Mouse (Mus musculus) heart, embryonic 12.5 days (tissue): ENCODE measurements at regions not wholly inside any gene's neighbourhood (a gene's known extent, or its start where the extent isn't known, plus 50 kb on each side); places are given as distances from the start of the nearest gene placed in this dataset.
A peak's percentile ranks its signal among the peaks of the same experiment; 100 is the strongest.

ENCODE experiments used
- ATAC-seq: fragments of 200-750 bp; cut with Nextera tagmentation; 2 replicates; pipeline ENCODE4 v1.8.0; 2017; ENCODE audit warnings: moderate TSS enrichment, moderate library complexity; ENCODE audit not compliant: insufficient number of reproducible peaks, low FRiP score
- H3K27ac ChIP-seq: fragments of 300-500 bp; sonication (generic); 2 replicates; pipeline ENCODE4 v1.5.1; 2016; ENCODE audit warnings: mild to moderate bottlenecking, moderate library complexity; ENCODE audit not compliant: poor library complexity, severe bottlenecking
- H3K27me3 ChIP-seq: fragments of 300-500 bp; sonication (generic); replicated peaks from 2 replicates; pipeline ENCODE4 v1.6.1; 2016; ENCODE audit warnings: mild to moderate bottlenecking, moderate library complexity
- H3K36me3 ChIP-seq: fragments of 300-500 bp; sonication (generic); 2 replicates; pipeline ENCODE4 v1.6.1; 2016; ENCODE audit warnings: mild to moderate bottlenecking, moderate library complexity
- H3K4me1 ChIP-seq: fragments of 300-500 bp; sonication (generic); replicated peaks from 2 replicates; pipeline ENCODE4 v1.6.1; 2016; ENCODE audit warnings: mild to moderate bottlenecking
- H3K4me2 ChIP-seq: fragments of 300-500 bp; sonication (generic); 2 replicates; pipeline ENCODE4 v1.6.1; 2016; ENCODE audit warnings: mild to moderate bottlenecking, moderate library complexity
- H3K4me3 ChIP-seq: fragments of 300-500 bp; sonication (generic); 2 replicates; pipeline ENCODE4 v1.5.1; 2016; ENCODE audit warnings: mild to moderate bottlenecking
- H3K9ac ChIP-seq: fragments of 300-500 bp; sonication (generic); 2 replicates; pipeline ENCODE4 v1.6.1; 2016; ENCODE audit warnings: mild to moderate bottlenecking, moderate library complexity
- H3K9me3 ChIP-seq: fragments of 300-500 bp; sonication (generic); replicated peaks from 2 replicates; pipeline ENCODE4 v1.6.1; 2016; ENCODE audit warnings: mild to moderate bottlenecking, moderate library complexity
- WGBS: fragments of 180-500 bp; shearing (Covaris S2); methylation state at CpG from one replicate; pipeline ENCODE4 v1.1.7; 2016; 5-methylcytosine and 5-hydroxymethylcytosine counted together

- H3K4me3 ChIP-seq: no peak overlapping the region
- ATAC-seq: no peak
- H3K9me3 ChIP-seq: no peaks in the 10 kb centered on the region
- H3K4me2 ChIP-seq: no peak overlapping the region
- no peak overlapping the region for H3K27ac ChIP-seq
- H3K36me3 ChIP-seq: no peaks in the 10 kb centered on the region
- H3K27me3 ChIP-seq: no peaks in the 10 kb centered on the region
- peaks cover 20% of the 10 kb centered on the region for H3K4me1 ChIP-seq
- no peak overlapping the region for H3K9ac ChIP-seq
- WGBS: 87% methylated on average over 8 of the region's 8 CpGs
Observed at GRCm38 (mm10) chr13:60417015-60417414, 184.7 kb upstream of the Dapk1 start.

- no peak for ATAC-seq
- H3K27ac ChIP-seq: no peak overlapping the region
Observed at GRCm38 (mm10) chr13:60417436-60418158, 184.2 kb upstream of the Dapk1 start.

GRCm38 (mm10) chr13:60420386-60420785, 181.4 kb upstream of the Dapk1 start:
- Histone ChIP-seq H3K4me3 (no peak overlapping the region), H3K9me3 (no peaks in the 10 kb centered on the region), H3K9ac (no peak overlapping the region), H3K36me3 (no peaks in the 10 kb centered on the region), H3K27ac (no peak overlapping the region), H3K4me2 (no peak overlapping the region), H3K4me1 (peaks cover 20% of the 10 kb centered on the region), H3K27me3 (no peaks in the 10 kb centered on the region)
- 0 out of 2 replicates have a peak, but pooled peaks have one; percentile 17 for ATAC-seq
- 64% methylated on average over 7 of the region's 7 CpGs for WGBS

More at GRCm38 (mm10) chr13:60417436-60418158, 184.2 kb upstream of the Dapk1 start:
- Histone ChIP-seq H3K27me3 (no peaks in the 10 kb centered on the region), H3K36me3 (no peaks in the 10 kb centered on the region), H3K4me1 (peaks cover 20% of the 10 kb centered on the region), H3K4me3 (no peak overlapping the region), H3K4me2 (no peak overlapping the region), H3K9ac (no peak overlapping the region), H3K9me3 (no peaks in the 10 kb centered on the region)
- 76% methylated on average over 14 of the region's 14 CpGs for WGBS

- Histone ChIP-seq H3K4me3 (no peak overlapping the region), H3K4me2 (no peak overlapping the region), H3K36me3 (no peaks in the 10 kb centered on the region), H3K9ac (no peak overlapping the region), H3K27me3 (no peaks in the 10 kb centered on the region), H3K4me1 (peaks cover 20% of the 10 kb centered on the region), H3K27ac (peak overlapping the region; percentile 75), H3K9me3 (no peaks in the 10 kb centered on the region)
- 25% methylated on average over 3 of the region's 3 CpGs for WGBS
- ATAC-seq: peak; percentile 78
Observed at GRCm38 (mm10) chr13:60420842-60421696, 180.7 kb upstream of the Dapk1 start.

DNA sequence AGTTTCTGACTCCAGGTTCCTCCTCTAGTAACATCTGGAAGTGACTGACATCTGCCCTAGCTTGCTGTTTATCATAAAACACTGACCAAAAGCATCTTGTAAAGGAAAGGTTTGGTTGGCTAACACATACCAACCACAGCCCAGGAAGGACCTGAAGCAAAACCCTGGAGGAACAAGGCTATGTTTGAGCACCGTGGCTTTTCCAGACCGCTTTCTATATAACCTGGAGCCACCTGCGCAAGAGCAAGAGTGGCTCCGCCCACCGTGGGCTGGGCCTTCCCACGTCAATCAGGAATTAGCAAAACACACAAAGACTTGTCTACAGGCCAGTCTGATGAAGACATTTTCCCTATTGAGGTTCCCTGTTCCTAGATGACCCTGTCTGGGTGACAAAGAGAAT, 177.5 kb upstream of the Dapk1 start:
- ATAC-seq: no peak

DNA sequence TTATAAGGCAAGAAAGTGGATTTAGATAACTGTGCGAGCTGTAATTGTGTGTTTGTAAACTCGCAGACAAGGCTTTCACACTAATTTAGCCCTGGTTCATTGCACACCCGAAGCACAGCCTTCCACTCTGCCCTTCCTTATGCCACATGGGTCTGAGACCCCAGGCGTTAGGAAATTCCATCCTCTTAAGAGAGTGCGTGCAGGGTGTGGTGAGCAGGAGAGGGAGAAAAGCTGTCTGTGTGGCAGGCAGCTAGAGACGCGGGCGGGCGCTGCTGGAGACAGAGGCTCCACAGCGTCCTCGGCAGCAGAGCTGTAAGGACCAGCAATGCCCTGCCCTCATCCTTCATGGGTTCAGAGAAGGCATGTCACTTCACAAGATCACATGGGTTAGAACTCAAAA, 176.6 kb upstream of the Dapk1 start:
- H3K4me3 ChIP-seq: no peak overlapping the region
- no peaks in the 10 kb centered on the region for H3K27me3 ChIP-seq
- H3K4me2 ChIP-seq: no peak overlapping the region
- H3K9me3 ChIP-seq: no peaks in the 10 kb centered on the region
- WGBS: 52% methylated on average over 11 of the region's 11 CpGs
- no peaks in the 10 kb centered on the region for H3K36me3 ChIP-seq
- peaks cover 18% of the 10 kb centered on the region for H3K4me1 ChIP-seq
- H3K9ac ChIP-seq: no peak overlapping the region
- H3K27ac ChIP-seq: no peak overlapping the region
- no peak for ATAC-seq

More for the DNA sequence above, 177.5 kb upstream of the Dapk1 start:
- Histone ChIP-seq H3K27me3 (no peaks in the 10 kb centered on the region), H3K36me3 (no peaks in the 10 kb centered on the region), H3K9ac (no peak overlapping the region), H3K4me2 (no peak overlapping the region), H3K9me3 (no peaks in the 10 kb centered on the region), H3K4me1 (peaks cover 19% of the 10 kb centered on the region), H3K27ac (no peak overlapping the region), H3K4me3 (no peak overlapping the region)
- WGBS: 61% methylated on average over 6 of the region's 6 CpGs

DNA sequence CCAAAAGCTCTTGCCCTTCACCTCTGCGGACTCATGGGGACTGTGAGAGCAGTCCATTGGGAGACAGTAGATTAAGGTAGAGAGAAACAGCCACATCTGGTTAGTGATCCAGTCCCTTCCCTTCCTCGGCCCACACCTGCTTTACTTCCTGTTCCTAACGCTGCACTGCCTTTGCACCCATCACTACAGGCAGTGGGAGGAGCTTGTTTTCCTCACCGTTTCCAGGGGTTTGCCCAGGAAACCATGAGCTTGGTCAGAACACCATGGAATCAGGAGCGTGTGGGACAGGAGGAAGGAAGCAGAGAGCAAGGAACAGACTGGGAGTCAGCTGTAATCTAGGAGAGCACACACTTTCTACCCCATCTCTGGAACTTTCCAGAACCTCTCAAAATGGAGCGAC, 176.2 kb upstream of the Dapk1 start:
- no peaks in the 10 kb centered on the region for H3K9me3 ChIP-seq
- H3K9ac ChIP-seq: no peak overlapping the region
- no peak overlapping the region for H3K4me3 ChIP-seq
- H3K36me3 ChIP-seq: no peaks in the 10 kb centered on the region
- H3K27me3 ChIP-seq: no peaks in the 10 kb centered on the region
- no peak overlapping the region for H3K27ac ChIP-seq
- no peak for ATAC-seq
- WGBS: 77% methylated on average over 6 of the region's 6 CpGs
- H3K4me2 ChIP-seq: no peak overlapping the region
- H3K4me1 ChIP-seq: peaks cover 14% of the 10 kb centered on the region

DNA sequence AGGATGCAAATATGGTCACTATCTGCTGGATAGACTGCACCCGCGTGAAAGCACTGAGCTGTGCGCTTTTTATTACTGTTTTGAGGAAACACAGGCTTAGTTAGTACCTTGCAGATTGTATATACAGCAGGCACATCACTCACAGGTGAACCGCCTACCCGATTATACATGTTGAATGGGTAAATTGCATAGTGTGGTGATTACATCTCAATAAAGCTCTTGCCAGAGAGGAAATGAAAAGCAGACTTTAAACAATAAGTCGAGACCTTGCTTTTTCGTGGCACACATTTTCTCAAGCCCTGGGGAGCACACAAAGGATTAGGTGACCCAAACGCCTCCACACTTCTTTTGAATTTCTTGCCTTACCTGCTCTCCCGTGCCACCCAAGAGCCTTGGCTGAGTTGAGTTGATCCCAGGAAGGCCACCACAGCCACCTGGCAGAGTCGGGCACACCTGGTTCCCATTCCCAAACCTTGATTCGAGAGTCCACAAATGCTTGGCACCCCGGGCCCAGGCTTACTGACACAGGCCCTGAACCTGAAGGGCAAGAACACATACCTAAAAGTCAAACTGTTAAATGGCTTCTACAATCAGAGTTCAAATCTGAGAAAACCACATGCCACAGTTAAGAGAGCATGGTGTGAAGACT, 175.4 kb upstream of the Dapk1 start:
- Histone ChIP-seq H3K4me3 (no peak overlapping the region), H3K4me1 (peaks cover 8% of the 10 kb centered on the region), H3K27me3 (no peaks in the 10 kb centered on the region), H3K9ac (no peak overlapping the region), H3K4me2 (no peak overlapping the region), H3K9me3 (no peaks in the 10 kb centered on the region), H3K36me3 (no peaks in the 10 kb centered on the region), H3K27ac (no peak overlapping the region)
- ATAC-seq: no peak
- 88% methylated on average over 12 of the region's 12 CpGs for WGBS

DNA sequence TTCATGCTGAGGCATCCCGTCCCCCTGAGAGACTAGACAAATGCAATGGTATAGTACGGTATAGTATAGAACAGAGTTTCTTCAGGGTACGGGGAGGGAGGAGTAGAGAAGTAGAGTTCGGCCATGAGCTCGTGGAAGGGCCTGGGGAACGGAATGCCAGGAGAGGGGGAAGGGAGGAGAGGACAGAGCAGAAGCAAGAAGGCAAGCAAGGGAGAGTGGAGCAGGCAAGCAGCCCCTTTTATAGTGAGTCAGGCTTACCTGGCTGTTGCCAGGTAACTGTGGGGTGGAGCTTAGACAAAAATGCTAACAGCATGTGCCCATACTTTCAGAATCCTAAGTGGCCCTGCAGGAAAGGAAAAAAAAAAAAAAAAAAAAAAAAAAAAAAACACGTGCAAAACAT, 174.7 kb upstream of the Dapk1 start:
- Histone ChIP-seq H3K9ac (no peak overlapping the region), H3K4me1 (peaks cover 8% of the 10 kb centered on the region), H3K27ac (no peak overlapping the region), H3K9me3 (no peaks in the 10 kb centered on the region), H3K4me3 (no peak overlapping the region), H3K4me2 (no peak overlapping the region), H3K36me3 (no peaks in the 10 kb centered on the region), H3K27me3 (no peaks in the 10 kb centered on the region)
- no peak for ATAC-seq
- WGBS: 53% methylated on average over 7 of the region's 7 CpGs

GRCm38 (mm10) chr13:60427755-60428385, 173.9 kb upstream of the Dapk1 start:
- peaks cover 8% of the 10 kb centered on the region for H3K4me1 ChIP-seq
- peak overlapping the region; percentile 20; the same call in 1 of the 2 replicates for H3K4me2 ChIP-seq
- no peak overlapping the region for H3K9ac ChIP-seq
- no peaks in the 10 kb centered on the region for H3K36me3 ChIP-seq
- H3K9me3 ChIP-seq: no peaks in the 10 kb centered on the region; the same call in 1 of the 2 replicates
- ATAC-seq: no peak
- 41% methylated on average over 12 of the region's 12 CpGs for WGBS
- H3K4me3 ChIP-seq: no peak overlapping the region
- H3K27me3 ChIP-seq: no peaks in the 10 kb centered on the region
- H3K27ac ChIP-seq: no peak overlapping the region

DNA sequence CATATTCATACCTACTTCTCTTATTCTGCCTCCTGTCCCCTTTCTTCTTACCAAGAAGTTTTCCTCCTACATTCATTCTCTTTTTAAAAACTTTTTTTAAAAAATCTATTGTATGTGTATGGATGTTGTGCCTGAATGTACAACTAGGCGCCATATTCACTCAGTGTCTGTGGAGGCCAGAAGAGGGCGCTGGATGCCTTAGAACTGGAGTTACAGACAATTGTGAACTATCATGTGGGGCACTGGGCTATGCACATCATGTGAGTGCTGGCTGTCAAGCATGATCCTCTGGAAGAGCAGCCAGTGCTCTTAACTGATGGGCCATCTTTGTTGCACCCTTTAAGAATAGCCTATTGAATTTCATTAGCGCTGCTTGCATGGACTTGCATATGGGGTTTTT, 172.6 kb upstream of the Dapk1 start:
- Histone ChIP-seq H3K4me2 (no peak overlapping the region), H3K4me1 (peaks cover 8% of the 10 kb centered on the region), H3K9me3 (no peaks in the 10 kb centered on the region; the same call in 1 of the 2 replicates), H3K27ac (no peak overlapping the region), H3K4me3 (no peak overlapping the region), H3K27me3 (no peaks in the 10 kb centered on the region), H3K36me3 (no peaks in the 10 kb centered on the region), H3K9ac (no peak overlapping the region)
- WGBS: 74% methylated on average over 3 of the region's 3 CpGs
- no peak for ATAC-seq
